ENCODE assay signal across 8 mouse cellular contexts in the genomic region with DNA sequence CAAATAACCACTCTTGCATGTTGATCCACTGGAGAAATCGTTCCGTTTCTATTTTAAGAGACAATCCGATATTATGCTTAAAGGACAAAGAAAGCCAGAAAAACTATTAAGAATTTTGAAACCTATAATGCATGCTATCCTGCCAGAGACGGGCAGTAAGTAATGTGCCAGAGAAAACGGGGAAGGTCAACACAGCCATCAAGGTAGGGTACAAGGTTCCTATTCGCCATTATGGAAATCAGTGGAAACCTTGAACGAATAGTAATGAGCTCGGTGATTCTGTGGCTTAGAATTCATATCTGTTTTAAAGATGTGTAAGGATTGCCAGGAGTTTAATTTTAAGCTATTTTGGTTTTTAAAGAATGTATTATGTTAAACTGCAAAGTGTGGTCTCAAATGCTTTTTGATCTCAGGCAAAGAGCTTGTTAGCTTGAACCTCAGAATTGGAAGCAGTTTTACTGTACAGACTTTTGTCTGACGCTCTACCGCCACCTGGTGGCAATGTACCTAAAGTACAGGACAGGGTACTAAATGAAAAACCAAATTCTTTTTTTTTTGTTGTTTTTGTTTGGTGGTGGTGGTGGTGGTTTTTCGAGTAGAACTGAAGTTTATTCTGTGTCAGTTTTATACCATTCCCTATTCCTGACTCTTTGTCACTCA.
DNase-seq lines count a peak whose midpoint lies in the region; ATAC-seq and TF ChIP-seq lines count a peak whose summit lies in the region.

No protein-coding gene starts in this region.

- no peaks in the 10 kb centered on the region for H3K36me3 ChIP-seq in kidney, embryonic 15.5 days
- no peaks in the 10 kb centered on the region for H3K36me3 ChIP-seq in heart, postnatal 0 days (replicated peaks; ENCODE audit: control insufficient read depth, insufficient read depth, low read length)
- H3K36me3 ChIP-seq in midbrain, postnatal 0 days (ENCODE audit: insufficient read depth, low read length) = no peaks in the 10 kb centered on the region

- no peaks in the 10 kb centered on the region for H3K9me3 ChIP-seq in kidney, embryonic 15.5 days (replicated peaks)
- H3K9me3 ChIP-seq in heart, postnatal 0 days (replicated peaks; ENCODE audit: control insufficient read depth, low read length) = no peaks in the 10 kb centered on the region
- no peaks in the 10 kb centered on the region for H3K9me3 ChIP-seq in midbrain, postnatal 0 days (ENCODE audit: low read length)

- TF ChIP-seq EP300 in heart, postnatal 0 days (IDR thresholded peaks at IDR 0.05; ENCODE audit: low read depth) = no peak

- H3K4me3 ChIP-seq in kidney, embryonic 15.5 days (replicated peaks) = no peak overlapping the region
- no peak overlapping the region; the same call in 1 of the 2 replicates for H3K4me3 ChIP-seq in cortical plate, adult 2 months (ENCODE audit: insufficient read depth, low read length)
- H3K4me3 ChIP-seq in heart, postnatal 0 days (ENCODE audit: low read depth, low read length) = no peak overlapping the region
- H3K4me3 ChIP-seq in midbrain, postnatal 0 days (ENCODE audit: low read depth, low read length) = no peak overlapping the region

- no peak for TF ChIP-seq POLR2A in cortical plate, adult 2 months (IDR thresholded peaks at IDR 0.05; ENCODE audit: extremely low read depth, insufficient read depth, low read length)

- H3K4me1 ChIP-seq in kidney, embryonic 15.5 days = no peaks in the 10 kb centered on the region
- peaks cover 11% of the 10 kb centered on the region for H3K4me1 ChIP-seq in cortical plate, adult 2 months (ENCODE audit: control insufficient read depth, insufficient read depth, low read length)
- no peaks in the 10 kb centered on the region for H3K4me1 ChIP-seq in heart, postnatal 0 days (ENCODE audit: control insufficient read depth, insufficient read depth)
- H3K4me1 ChIP-seq in midbrain, postnatal 0 days (ENCODE audit: insufficient read depth, low read length) = no peaks in the 10 kb centered on the region

- TF ChIP-seq CTCF in cortical plate, adult 2 months (IDR thresholded peaks at IDR 0.05; ENCODE audit: extremely low read depth, insufficient read depth, low read length) = peak; percentile 70; the same call in 1 of the 2 replicates
- peak; percentile 86 for TF ChIP-seq CTCF in heart, postnatal 0 days (IDR thresholded peaks at IDR 0.05; ENCODE audit: low read depth)
- peak; percentile 93 for TF ChIP-seq CTCF in midbrain, postnatal 0 days (IDR thresholded peaks at IDR 0.05)

- H3K9ac ChIP-seq in kidney, embryonic 15.5 days = no peak overlapping the region
- no peak overlapping the region for H3K9ac ChIP-seq in heart, postnatal 0 days (replicated peaks; ENCODE audit: low read depth, low read length)
- no peak overlapping the region for H3K9ac ChIP-seq in midbrain, postnatal 0 days (replicated peaks; ENCODE audit: low read length, poor library complexity, severe bottlenecking)

- WGBS in kidney, embryonic 15.5 days = 59% methylated on average over 11 of the region's 11 CpGs
- 52% methylated on average over 11 of the region's 11 CpGs for WGBS in heart, postnatal 0 days
- WGBS in midbrain, postnatal 0 days = 38% methylated on average over 11 of the region's 11 CpGs

- no peak overlapping the region for H3K27ac ChIP-seq in kidney, embryonic 15.5 days
- H3K27ac ChIP-seq in cortical plate, adult 2 months (ENCODE audit: insufficient read depth, low read length) = no peak overlapping the region
- no peak overlapping the region for H3K27ac ChIP-seq in heart, postnatal 0 days (ENCODE audit: low read depth)
- 0 out of 2 replicates have a peak overlapping the region, but pooled peaks have one; percentile 12 for H3K27ac ChIP-seq in midbrain, postnatal 0 days (ENCODE audit: low read depth, low read length)

- ATAC-seq in kidney, embryonic 15.5 days (replicated peaks; ENCODE audit: low FRiP score) = no peak
- ATAC-seq in heart, postnatal 0 days (ENCODE audit: insufficient read depth, low read depth) = no peak
- no peak; the same call in 1 of the 2 replicates for ATAC-seq in midbrain, postnatal 0 days (ENCODE audit: low FRiP score)

- no peaks in the 10 kb centered on the region for H3K27me3 ChIP-seq in kidney, embryonic 15.5 days
- H3K27me3 ChIP-seq in heart, postnatal 0 days (ENCODE audit: control insufficient read depth, insufficient read depth, low read length) = no peaks in the 10 kb centered on the region
- H3K27me3 ChIP-seq in midbrain, postnatal 0 days (ENCODE audit: insufficient read depth, low read length) = no peaks in the 10 kb centered on the region

- intact Hi-C loops in left cerebral cortex, postnatal 10 days (cut with DNase I) = loop anchor here (5.0 to 10.0 kb wide), 4 partner anchors 113 to 608 kb away; no protein-coding TSS in a partner anchor

- H3K4me2 ChIP-seq in kidney, embryonic 15.5 days = no peak overlapping the region
- H3K4me2 ChIP-seq in heart, postnatal 0 days (ENCODE audit: low read depth, low read length) = no peak overlapping the region
- H3K4me2 ChIP-seq in midbrain, postnatal 0 days (ENCODE audit: low read depth, low read length, poor library complexity, severe bottlenecking) = peak overlapping the region; percentile 9; the same call in 1 of the 2 replicates

- peak; percentile 60 for DNase-seq in kidney, adult 18-20 months
- DNase-seq in adipocyte (ENCODE audit: low spot score) = peak; percentile 76
- peak; percentile 19 for DNase-seq in heart, postnatal 0 days (ENCODE audit: low spot score)
- peak; percentile 64 to 79 for DNase-seq in left cerebral cortex, postnatal 10 days (ENCODE audit: extremely low spot score in 1 of 2, low spot score in 2 of 2)
- DNase-seq in midbrain, postnatal 0 days (ENCODE audit: low spot score) = peak; percentile 86
- peak; percentile 82 for DNase-seq in thymus, postnatal 4 days

Comparison
In these comparisons a context has a peak if more than half of its experiments do, and no peak if none do; other contexts are left out.
1. DNase-seq: peak in every context shown above with its lines; median percentile 86 in midbrain, postnatal 0 days; 82 in thymus, postnatal 4 days; 76 in adipocyte; 72 in left cerebral cortex, postnatal 10 days; 60 in kidney, adult 18-20 months; 19 in heart, postnatal 0 days.